Mouse (Mus musculus) thymus, adult 2 months (tissue): Measurements from ENCODE around the gene Ddx51.

Experiments
- CTCF ChIP-seq: fragments of 200-500 bp; IDR thresholded peaks from 2 replicates; pipeline ENCODE4 v1.5.1; 2012; ENCODE audit warnings: mild to moderate bottlenecking, control low read depth, low read length, moderate library complexity, borderline replicate concordance; ENCODE audit not compliant: control insufficient read depth, poor library complexity, insufficient read depth; ENCODE audit errors: extremely low read depth
- POLR2A ChIP-seq: fragments of 200-500 bp; IDR thresholded peaks from 2 replicates; pipeline ENCODE4 v1.6.1; 2012; ENCODE audit warnings: mild to moderate bottlenecking, low read length, control low read depth, moderate library complexity; ENCODE audit not compliant: control insufficient read depth, poor library complexity, insufficient read depth; ENCODE audit errors: extremely low read depth

DNA sequence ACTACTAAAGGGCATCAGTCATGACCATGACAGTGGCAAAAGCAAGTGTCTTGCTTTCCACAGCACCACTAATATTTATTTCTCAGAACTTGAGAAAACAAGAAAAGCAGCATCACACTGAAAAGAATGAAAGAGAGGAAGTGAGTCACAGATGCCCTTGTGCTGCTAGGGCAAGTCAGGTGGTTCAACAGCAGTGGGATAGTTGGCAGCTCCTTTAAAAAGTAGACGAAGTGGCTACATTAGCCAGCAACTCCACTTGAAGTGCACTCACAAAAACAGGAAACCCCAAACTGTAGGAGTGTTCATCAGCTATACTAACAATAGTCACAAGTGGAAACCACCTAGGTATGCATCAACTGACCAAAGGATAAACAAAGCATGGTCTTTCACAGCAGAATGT lies 50.8 kb downstream of the Ddx51 start:
- TF ChIP-seq CTCF: no peak
- TF ChIP-seq POLR2A: no peak
